Mouse (Mus musculus): ENCODE results near the gene Fbxl22.

- TF ChIP-seq EP300 (optimal IDR thresholded peaks at IDR 0.05) (no peak), CTCF (IDR thresholded peaks at IDR 0.05; ENCODE audit: low read depth) (peak; percentile 89)
Observed at GRCm38 (mm10) chr9:66514256-66514770, at the start of gene Fbxl22.
